Mouse (Mus musculus) MEL (cell line): Measurements from ENCODE around the gene Iqsec3. TPM values are rescaled to one million over a fixed set of nuclear protein-coding genes. Genes with fewer than 3 reads are reported as not detected.

ENCODE experiments used
- DNase-seq: peaks from one replicate; pipeline ENCODE4 v3.0.0; 2011; ENCODE audit warnings: low read depth, low spot score
- H3K27ac ChIP-seq: 2 replicates; pipeline ENCODE4 v1.5.1; 2012; ENCODE audit warnings: low read depth, mild to moderate bottlenecking, control low read depth, low read length, moderate library complexity; ENCODE audit not compliant: control insufficient read depth
- H3K27me3 ChIP-seq, 2 experiments: fragments of 150-350 bp in 1 of 2; sonication (generic) in 1 of 2; 2 replicates each; pipeline ENCODE4 v1.6.1; 2012; ENCODE audit warnings: low read length in 2 of 2, mild to moderate bottlenecking in 2 of 2, improper control_type of control experiment in 1 of 2, moderate library complexity in 1 of 2; ENCODE audit not compliant: insufficient read depth in 2 of 2, control insufficient read depth in 1 of 2
- H3K36me3 ChIP-seq, 2 experiments: 2 replicates each; pipeline ENCODE4 v1.6.1; 2012 to 2014; ENCODE audit warnings: low read length in 2 of 2, improper control_type of control experiment in 1 of 2, inconsistent platforms in 1 of 2, mild to moderate bottlenecking in 1 of 2; ENCODE audit not compliant: insufficient read depth in 2 of 2, control insufficient read depth in 1 of 2
- H3K4me1 ChIP-seq, 2 experiments: fragments of 150-350 bp in 1 of 2; sonication (generic) in 1 of 2; 2 replicates each; pipeline ENCODE4 v1.6.1; 2012; ENCODE audit warnings: low read length in 2 of 2, improper control_type of control experiment in 1 of 2, mild to moderate bottlenecking in 1 of 2; ENCODE audit not compliant: insufficient read depth in 2 of 2, control insufficient read depth in 1 of 2
- H3K4me3 ChIP-seq, 2 experiments: fragments of 150-350 bp in 1 of 2; sonication (generic) in 1 of 2; 2 replicates each; pipeline ENCODE4 v1.5.1; 2012; ENCODE audit warnings: low read depth in 2 of 2, low read length in 2 of 2, mild to moderate bottlenecking in 2 of 2, moderate library complexity in 2 of 2, control low read depth in 1 of 2, improper control_type of control experiment in 1 of 2; ENCODE audit not compliant: control insufficient read depth in 1 of 2, insufficient read depth in 1 of 2
- H3K79me2 ChIP-seq: 2 replicates; pipeline ENCODE4 v1.6.1; 2012; ENCODE audit warnings: mild to moderate bottlenecking, low read length, moderate library complexity; ENCODE audit not compliant: control insufficient read depth, poor library complexity, insufficient read depth
- H3K9ac ChIP-seq: 2 replicates; pipeline ENCODE4 v1.6.1; 2012; ENCODE audit warnings: low read depth, mild to moderate bottlenecking, control low read depth, low read length, moderate library complexity; ENCODE audit not compliant: control insufficient read depth, poor library complexity, severe bottlenecking
- H3K9me3 ChIP-seq: fragments of 150-350 bp; sonication (generic); replicated peaks from 2 replicates; pipeline ENCODE4 v1.6.1; 2012; ENCODE audit warnings: mild to moderate bottlenecking, low read length, improper control_type of control experiment, moderate library complexity; ENCODE audit not compliant: insufficient read depth
- BHLHE40 ChIP-seq: IDR thresholded peaks from 2 replicates; pipeline ENCODE4 v1.6.1; 2012; ENCODE audit warnings: low read depth, mild to moderate bottlenecking, inconsistent platforms, low read length, improper control_type of control experiment, borderline replicate concordance
- CHD2 ChIP-seq: IDR thresholded peaks from 2 replicates; pipeline ENCODE4 v1.6.1; 2011; ENCODE audit warnings: low read length, improper control_type of control experiment
- E2F4 ChIP-seq: IDR thresholded peaks from 2 replicates; pipeline ENCODE4 v1.6.1; 2011; ENCODE audit warnings: low read depth, low read length, improper control_type of control experiment, borderline replicate concordance
- ELF1 ChIP-seq: IDR thresholded peaks from 2 replicates; pipeline ENCODE4 v1.6.1; 2014; ENCODE audit warnings: low read depth, mild to moderate bottlenecking, inconsistent platforms, low read length, improper control_type of control experiment, moderate library complexity
- ETS1 ChIP-seq: IDR thresholded peaks from 2 replicates; pipeline ENCODE4 v1.6.1; 2012; ENCODE audit warnings: low read depth, mild to moderate bottlenecking, inconsistent platforms, low read length, improper control_type of control experiment, moderate library complexity
- GABPA ChIP-seq: IDR thresholded peaks from 2 replicates; pipeline ENCODE4 v1.6.1; 2012; ENCODE audit warnings: low read depth, mild to moderate bottlenecking, inconsistent platforms, low read length, improper control_type of control experiment, moderate library complexity
- HCFC1 ChIP-seq: IDR thresholded peaks from 2 replicates; pipeline ENCODE4 v1.6.1; 2012; ENCODE audit warnings: low read depth, mild to moderate bottlenecking, inconsistent platforms, low read length, improper control_type of control experiment, moderate library complexity
- JUND ChIP-seq: IDR thresholded peaks from 2 replicates; pipeline ENCODE4 v1.6.1; 2011; ENCODE audit warnings: low read depth, mild to moderate bottlenecking, improper control_type of control experiment, low read length
- KAT2A ChIP-seq: conservative IDR thresholded peaks from 2 replicates; pipeline ENCODE4 v1.6.1; 2012; ENCODE audit warnings: low read depth, low read length, improper control_type of control experiment, inconsistent platforms
- MAX ChIP-seq: IDR thresholded peaks from 2 replicates; pipeline ENCODE4 v1.6.1; 2011; ENCODE audit warnings: low read length, improper control_type of control experiment
- POLR2A ChIP-seq, 2 experiments: IDR thresholded peaks; 2 replicates each; pipeline ENCODE4 v1.6.1; 2011 to 2012; ENCODE audit warnings: low read length in 2 of 2, mild to moderate bottlenecking in 2 of 2, control low read depth in 1 of 2, improper control_type of control experiment in 1 of 2, low read depth in 1 of 2, moderate library complexity in 1 of 2; ENCODE audit not compliant: control insufficient read depth in 1 of 2, insufficient read depth in 1 of 2, poor library complexity in 1 of 2
- POLR2AphosphoS2 ChIP-seq: IDR thresholded peaks from 2 replicates; pipeline ENCODE4 v1.6.1; 2011; ENCODE audit warnings: low read length, improper control_type of control experiment
- RAD21 ChIP-seq: IDR thresholded peaks from 2 replicates; pipeline ENCODE4 v1.6.1; 2011; ENCODE audit warnings: mild to moderate bottlenecking, low read depth, low read length, improper control_type of control experiment
- RCOR1 ChIP-seq: IDR thresholded peaks from 2 replicates; pipeline ENCODE4 v1.6.1; 2012; ENCODE audit warnings: low read depth, mild to moderate bottlenecking, inconsistent platforms, low read length, improper control_type of control experiment
- TAL1 ChIP-seq: IDR thresholded peaks from 2 replicates; pipeline ENCODE4 v1.6.1; 2012; ENCODE audit warnings: mild to moderate bottlenecking, inconsistent platforms, low read length, moderate library complexity, mixed read lengths
- TCF12 ChIP-seq: IDR thresholded peaks from 2 replicates; pipeline ENCODE4 v1.6.1; 2014; ENCODE audit warnings: low read depth, mild to moderate bottlenecking, inconsistent platforms, low read length, improper control_type of control experiment, moderate library complexity
- USF1 ChIP-seq: IDR thresholded peaks from 2 replicates; pipeline ENCODE4 v1.6.1; 2014; ENCODE audit warnings: low read depth, mild to moderate bottlenecking, inconsistent platforms, low read length, improper control_type of control experiment, moderate library complexity
- USF2 ChIP-seq, 2 experiments: IDR thresholded peaks; 2 replicates each; pipeline ENCODE4 v1.6.1; 2011 to 2012; ENCODE audit warnings: improper control_type of control experiment in 2 of 2, low read length in 2 of 2, borderline replicate concordance in 1 of 2, inconsistent platforms in 1 of 2, low read depth in 1 of 2, mild to moderate bottlenecking in 1 of 2; ENCODE audit not compliant: insufficient read depth in 1 of 2
- polyA plus RNA-seq, 2 experiments: library from polyadenylated mRNA; stranded (reverse) in 1 of 2; unstranded in 1 of 2; fragments of >175 nt in 1 of 2; fragments of >200 nt in 1 of 2; gene quantifications; 2 replicates each; pipeline versions ENCODE4 v1.2.1 to v1.2.4; 2012; ENCODE audit warnings: low replicate concordance in 2 of 2, low read depth in 1 of 2; ENCODE audit not compliant: insufficient read length in 2 of 2, insufficient read depth in 1 of 2, missing spikeins in 1 of 2
- total RNA-seq: library from RNA; depleted of rRNA; stranded (reverse); fragments of 300-350 nt; gene quantifications from 2 replicates; pipeline ENCODE4 v1.2.3, GENCODE M21; 2012

Iqsec3 gene
- total and polyA plus RNA-seq, 3 experiments = 0.04 TPM; not detected in 2

GRCm38 (mm10) chr6:121451703-121452102, 21.8 kb downstream of the Iqsec3 start:
- TF ChIP-seq CHD2 = no peak
- no peak for TF ChIP-seq BHLHE40
- no peak for TF ChIP-seq E2F4
- no peak for TF ChIP-seq ELF1
- TF ChIP-seq MAX = no peak
- TF ChIP-seq GABPA = no peak
- H3K9me3 ChIP-seq = no peaks in the 10 kb centered on the region
- no peaks in the 10 kb centered on the region for H3K79me2 ChIP-seq

GRCm38 (mm10) chr6:121440696-121441220, 32.7 kb downstream of the Iqsec3 start:
- no peak for TF ChIP-seq USF2 (IDR thresholded peaks at IDR 0.05; ENCODE audit: borderline replicate concordance in 1 of 2, insufficient read depth in 1 of 2, low read depth in 1 of 2, low read length in 2 of 2)
- TF ChIP-seq RAD21 = no peak
- TF ChIP-seq TAL1 = no peak
- TF ChIP-seq USF1 = no peak
- TF ChIP-seq POLR2A (IDR thresholded peaks at IDR 0.05; ENCODE audit: control insufficient read depth in 1 of 2, insufficient read depth in 1 of 2, low read depth in 1 of 2, low read length in 2 of 2, poor library complexity in 1 of 2) = no peak
- no peak for TF ChIP-seq POLR2AphosphoS2
- no peak for TF ChIP-seq ETS1
- TF ChIP-seq TCF12 = no peak
- no peak for TF ChIP-seq GABPA
- no peak for TF ChIP-seq JUND
- TF ChIP-seq KAT2A = no peak
- Histone ChIP-seq H3K36me3 (no peaks in the 10 kb centered on the region), H3K9ac (no peak overlapping the region), H3K27me3 (no peaks in the 10 kb centered on the region), H3K4me1 (no peaks in the 10 kb centered on the region), H3K79me2 (no peaks in the 10 kb centered on the region), H3K4me3 (no peak overlapping the region), H3K9me3 (no peaks in the 10 kb centered on the region), H3K27ac (no peak overlapping the region)
- DNase-seq = no peak

More at GRCm38 (mm10) chr6:121451703-121452102, 21.8 kb downstream of the Iqsec3 start:
- Histone ChIP-seq H3K36me3 (no peaks in the 10 kb centered on the region), H3K9ac (no peak overlapping the region), H3K4me1 (no peaks in the 10 kb centered on the region), H3K27me3 (no peaks in the 10 kb centered on the region; a peak in 1 of 4 replicates), H3K27ac (no peak overlapping the region), H3K4me3 (no peak overlapping the region)
- no peak for DNase-seq

- H3K79me2 ChIP-seq = no peaks in the 10 kb centered on the region
- DNase-seq = no peak
- TF ChIP-seq HCFC1 (no peak), RCOR1 (no peak), JUND (no peak)
- H3K36me3 ChIP-seq = no peaks in the 10 kb centered on the region
- no peaks in the 10 kb centered on the region for H3K9me3 ChIP-seq
- no peaks in the 10 kb centered on the region for H3K4me1 ChIP-seq
- no peak overlapping the region for H3K4me3 ChIP-seq
- H3K9ac ChIP-seq = no peak overlapping the region
- no peak overlapping the region for H3K27ac ChIP-seq
- no peaks in the 10 kb centered on the region for H3K27me3 ChIP-seq
Measured at GRCm38 (mm10) chr6:121424830-121425229, 48.6 kb downstream of the Iqsec3 start.
